Mouse (Mus musculus): Measurements from ENCODE around the gene D5Ertd579e. TPM values are rescaled to one million over a fixed set of nuclear protein-coding genes. Genes with fewer than 3 reads are reported as not detected.

D5Ertd579e gene
- total and polyA plus RNA-seq, 2 experiments from 2014 or later: 32.2 to 56.2 TPM

DNA sequence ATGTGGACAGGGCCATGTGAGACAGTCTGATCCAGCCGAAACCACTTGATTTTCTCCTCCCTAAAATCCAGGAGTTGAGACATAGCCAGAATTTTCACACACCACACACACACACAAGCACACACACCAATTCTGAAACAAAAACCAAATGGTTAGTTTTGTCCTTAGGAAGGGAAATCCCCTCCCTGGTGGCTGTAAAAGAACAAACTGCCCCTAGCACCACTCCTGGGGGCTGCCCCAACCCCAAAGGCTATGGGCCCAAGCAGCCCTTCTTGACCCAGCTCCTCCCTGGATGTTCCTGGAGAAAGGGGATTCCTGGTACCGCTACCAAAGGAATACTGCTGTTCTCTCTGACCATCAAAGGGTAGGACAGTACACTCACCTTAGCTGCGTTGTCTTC lies 119.4 kb downstream of the D5Ertd579e start:
- no peak overlapping the region for H3K27ac ChIP-seq
- peaks cover 8% of the 10 kb centered on the region; the same call in 1 of the 2 replicates for H3K4me1 ChIP-seq (ENCODE audit: insufficient read depth, low read length)
- H3K9ac ChIP-seq (replicated peaks; ENCODE audit: low read length): no peak overlapping the region
- H3K9me3 ChIP-seq (ENCODE audit: low read length): no peaks in the 10 kb centered on the region
- no peak overlapping the region for H3K4me2 ChIP-seq (ENCODE audit: low read depth, low read length)
- 91% methylated on average over 3 of the region's 3 CpGs for WGBS
- ATAC-seq: no peak
- no peaks in the 10 kb centered on the region for H3K36me3 ChIP-seq (ENCODE audit: insufficient read depth, low read length)
- no peak overlapping the region for H3K4me3 ChIP-seq (ENCODE audit: low read length)
- TF ChIP-seq CTCF (IDR thresholded peaks at IDR 0.05; ENCODE audit: low read depth): no peak
- no peaks in the 10 kb centered on the region for H3K27me3 ChIP-seq (ENCODE audit: insufficient read depth, low read length)
- DNase-seq (ENCODE audit: low spot score): no peak

DNA sequence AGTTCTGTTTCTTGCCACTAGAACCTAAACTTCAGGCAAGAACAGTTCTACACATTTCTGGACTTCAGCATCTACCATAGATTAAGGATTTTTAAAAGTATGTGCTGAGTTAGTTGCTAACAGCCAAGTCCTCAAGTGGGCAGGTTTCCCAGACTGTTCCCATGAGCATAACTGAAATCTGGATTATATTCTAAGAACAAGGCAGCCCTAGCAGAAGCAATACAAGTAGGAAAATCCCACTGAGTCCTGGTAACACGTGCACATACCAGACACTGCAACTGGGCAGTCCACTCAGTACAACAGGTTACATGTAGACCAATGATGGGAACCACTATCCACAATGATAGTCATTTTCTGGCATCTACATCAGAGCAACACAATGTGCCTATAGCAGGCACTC lies 120.1 kb downstream of the D5Ertd579e start:
- no peak for TF ChIP-seq CTCF (IDR thresholded peaks at IDR 0.05; ENCODE audit: low read depth)
- no peaks in the 10 kb centered on the region for H3K9me3 ChIP-seq (ENCODE audit: low read length)
- H3K4me2 ChIP-seq (ENCODE audit: low read depth, low read length): no peak overlapping the region
- peaks cover 4% of the 10 kb centered on the region; the same call in 1 of the 2 replicates for H3K36me3 ChIP-seq (ENCODE audit: insufficient read depth, low read length)
- no peaks in the 10 kb centered on the region for H3K27me3 ChIP-seq (ENCODE audit: insufficient read depth, low read length)
- H3K9ac ChIP-seq (replicated peaks; ENCODE audit: low read length): no peak overlapping the region
- peaks cover 5% of the 10 kb centered on the region; the same call in 1 of the 2 replicates for H3K4me1 ChIP-seq (ENCODE audit: insufficient read depth, low read length)
- no peak for DNase-seq (ENCODE audit: low spot score)
- no peak overlapping the region for H3K4me3 ChIP-seq (ENCODE audit: low read length)
- H3K27ac ChIP-seq: no peak overlapping the region
- 61% methylated on average over 1 of the region's 1 CpGs for WGBS
- no peak for ATAC-seq

DNA sequence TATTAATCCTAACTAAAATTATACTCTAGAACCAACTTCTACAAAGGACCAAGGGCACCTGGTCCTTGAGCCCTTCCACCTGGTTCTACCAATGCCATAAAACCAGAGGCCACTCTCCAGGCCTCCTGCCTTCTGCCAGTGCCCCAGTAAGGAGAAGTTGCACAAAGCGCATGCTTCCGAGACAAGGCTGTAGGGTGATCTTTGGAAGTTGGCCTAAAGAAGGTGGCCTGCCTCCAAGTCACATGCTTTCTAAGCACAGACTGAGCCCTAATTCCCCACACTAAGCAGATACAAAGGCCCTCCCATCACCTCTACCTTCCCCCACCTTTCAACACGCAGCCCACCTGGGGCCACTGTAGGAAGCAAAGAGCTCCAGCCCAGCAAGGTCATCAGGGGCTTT lies 120.6 kb downstream of the D5Ertd579e start:
- H3K36me3 ChIP-seq (ENCODE audit: insufficient read depth, low read length): peaks cover 4% of the 10 kb centered on the region; the same call in 1 of the 2 replicates
- H3K4me3 ChIP-seq (ENCODE audit: low read length): no peak overlapping the region
- H3K9me3 ChIP-seq (ENCODE audit: low read length): no peaks in the 10 kb centered on the region
- 64% methylated on average over 3 of the region's 3 CpGs for WGBS
- TF ChIP-seq CTCF (IDR thresholded peaks at IDR 0.05; ENCODE audit: low read depth): no peak
- no peak overlapping the region for H3K4me2 ChIP-seq (ENCODE audit: low read depth, low read length)
- DNase-seq (ENCODE audit: low spot score) (no peak), ATAC-seq (no peak)
- no peak overlapping the region for H3K27ac ChIP-seq
- H3K27me3 ChIP-seq (ENCODE audit: insufficient read depth, low read length): no peaks in the 10 kb centered on the region
- H3K9ac ChIP-seq (replicated peaks; ENCODE audit: low read length): no peak overlapping the region
- H3K4me1 ChIP-seq (ENCODE audit: insufficient read depth, low read length): no peaks in the 10 kb centered on the region; the same call in 1 of the 2 replicates

DNA sequence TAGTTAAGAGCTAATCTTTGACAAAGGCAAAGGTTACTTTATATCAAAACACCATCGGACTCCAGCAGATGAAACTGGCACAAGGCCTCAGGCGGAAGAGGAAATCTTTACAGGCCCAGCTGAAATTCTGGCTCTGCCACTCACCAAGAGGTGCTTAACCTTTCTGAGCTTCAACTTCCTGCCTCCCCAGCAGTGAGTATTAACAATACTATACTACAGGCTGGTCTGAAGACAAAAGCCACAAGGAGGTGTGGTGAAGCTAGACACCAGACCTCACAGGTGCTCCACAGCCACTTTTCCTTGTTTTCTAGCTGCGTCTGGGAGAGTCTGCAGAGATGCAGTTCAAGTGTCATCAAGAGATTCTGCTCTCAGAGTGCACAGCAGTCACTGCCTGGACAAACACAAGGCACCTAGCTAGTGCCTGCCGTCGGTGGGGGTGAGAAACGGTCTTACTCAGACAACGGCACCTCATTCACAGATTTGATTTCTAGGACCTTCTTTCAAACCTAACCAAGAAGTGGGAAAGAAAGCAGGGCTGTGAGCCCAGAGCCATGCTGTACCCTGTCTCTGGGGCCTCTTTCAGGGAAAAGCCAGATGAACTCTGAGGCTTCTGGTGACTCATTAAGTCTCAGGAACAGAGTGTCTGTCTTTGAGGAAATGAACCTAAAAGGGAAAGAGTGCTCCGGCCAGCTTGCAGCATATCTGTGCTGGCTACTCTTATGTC lies 121.5 kb downstream of the D5Ertd579e start:
- Histone ChIP-seq H3K4me3 (ENCODE audit: low read length) (no peak overlapping the region), H3K4me2 (ENCODE audit: low read depth, low read length) (no peak overlapping the region), H3K27me3 (ENCODE audit: insufficient read depth, low read length) (no peaks in the 10 kb centered on the region), H3K36me3 (ENCODE audit: insufficient read depth, low read length) (peaks cover 4% of the 10 kb centered on the region; the same call in 1 of the 2 replicates), H3K9ac (replicated peaks; ENCODE audit: low read length) (no peak overlapping the region), H3K27ac (no peak overlapping the region), H3K9me3 (ENCODE audit: low read length) (no peaks in the 10 kb centered on the region), H3K4me1 (ENCODE audit: insufficient read depth, low read length) (no peaks in the 10 kb centered on the region; the same call in 1 of the 2 replicates)
- DNase-seq (ENCODE audit: low spot score): no peak
- WGBS: 63% methylated on average over 8 of the region's 8 CpGs
- no peak for ATAC-seq
- no peak for TF ChIP-seq CTCF (IDR thresholded peaks at IDR 0.05; ENCODE audit: low read depth)

DNA sequence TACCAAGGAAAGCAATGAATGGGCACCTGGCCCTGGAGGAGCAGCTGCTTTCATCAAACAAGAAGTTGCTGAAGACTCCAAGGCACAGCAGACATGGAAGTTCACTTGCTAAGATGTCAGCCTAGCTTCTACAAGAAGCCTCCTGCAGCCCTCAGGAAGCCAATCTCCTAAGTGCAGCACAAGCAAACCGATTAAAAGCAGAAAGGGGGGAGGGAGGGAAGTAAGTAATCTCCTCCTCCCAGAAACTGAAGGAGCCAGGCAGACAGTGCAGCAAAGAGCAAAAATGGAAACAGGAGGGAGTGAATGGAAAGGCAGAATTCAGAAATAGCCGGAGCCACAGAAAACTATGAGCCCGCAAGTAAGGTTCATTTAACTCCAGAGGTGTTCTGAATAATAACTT lies 122.5 kb downstream of the D5Ertd579e start:
- Histone ChIP-seq H3K4me1 (ENCODE audit: insufficient read depth, low read length) (no peaks in the 10 kb centered on the region; the same call in 1 of the 2 replicates), H3K9ac (replicated peaks; ENCODE audit: low read length) (no peak overlapping the region), H3K36me3 (ENCODE audit: insufficient read depth, low read length) (peaks cover 4% of the 10 kb centered on the region; the same call in 1 of the 2 replicates), H3K4me2 (ENCODE audit: low read depth, low read length) (no peak overlapping the region), H3K9me3 (ENCODE audit: low read length) (no peaks in the 10 kb centered on the region), H3K27ac (no peak overlapping the region), H3K4me3 (ENCODE audit: low read length) (no peak overlapping the region), H3K27me3 (ENCODE audit: insufficient read depth, low read length) (no peaks in the 10 kb centered on the region)
- TF ChIP-seq CTCF (IDR thresholded peaks at IDR 0.05; ENCODE audit: low read depth): no peak
- WGBS: 64% methylated on average over 3 of the region's 3 CpGs
- DNase-seq (ENCODE audit: low spot score) (no peak), ATAC-seq (no peak)

DNA sequence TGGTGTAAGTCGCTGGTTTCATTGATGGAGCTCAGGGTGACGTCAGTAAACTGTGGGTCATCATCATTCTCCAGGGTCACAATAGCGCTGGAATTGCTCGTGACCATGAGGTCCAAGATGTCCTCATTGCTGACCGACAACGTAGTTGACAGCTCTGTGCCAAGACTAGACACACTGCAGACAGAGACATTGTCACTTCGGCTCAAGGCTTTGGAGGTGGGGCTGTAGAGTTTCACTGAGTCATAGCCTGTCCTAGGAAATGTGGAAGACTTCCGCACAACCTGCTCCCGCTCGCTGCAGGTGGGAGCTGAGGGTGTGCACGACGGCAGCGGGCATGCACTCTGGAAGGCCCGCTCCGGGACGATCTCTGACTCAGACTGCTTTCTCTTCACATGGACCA lies 124.5 kb downstream of the D5Ertd579e start:
- DNase-seq (ENCODE audit: low spot score) (no peak), ATAC-seq (no peak)
- WGBS: 94% methylated on average over 16 of the region's 16 CpGs
- no peak for TF ChIP-seq CTCF (IDR thresholded peaks at IDR 0.05; ENCODE audit: low read depth)
- Histone ChIP-seq H3K36me3 (ENCODE audit: insufficient read depth, low read length) (peaks cover 4% of the 10 kb centered on the region; the same call in 1 of the 2 replicates), H3K4me3 (ENCODE audit: low read length) (no peak overlapping the region), H3K27ac (no peak overlapping the region), H3K27me3 (ENCODE audit: insufficient read depth, low read length) (no peaks in the 10 kb centered on the region), H3K9me3 (ENCODE audit: low read length) (no peaks in the 10 kb centered on the region), H3K4me2 (ENCODE audit: low read depth, low read length) (no peak overlapping the region), H3K4me1 (ENCODE audit: insufficient read depth, low read length) (no peaks in the 10 kb centered on the region; the same call in 1 of the 2 replicates), H3K9ac (replicated peaks; ENCODE audit: low read length) (no peak overlapping the region)
